Mouse (Mus musculus): ENCODE measurements around the gene Apobr.

DNA sequence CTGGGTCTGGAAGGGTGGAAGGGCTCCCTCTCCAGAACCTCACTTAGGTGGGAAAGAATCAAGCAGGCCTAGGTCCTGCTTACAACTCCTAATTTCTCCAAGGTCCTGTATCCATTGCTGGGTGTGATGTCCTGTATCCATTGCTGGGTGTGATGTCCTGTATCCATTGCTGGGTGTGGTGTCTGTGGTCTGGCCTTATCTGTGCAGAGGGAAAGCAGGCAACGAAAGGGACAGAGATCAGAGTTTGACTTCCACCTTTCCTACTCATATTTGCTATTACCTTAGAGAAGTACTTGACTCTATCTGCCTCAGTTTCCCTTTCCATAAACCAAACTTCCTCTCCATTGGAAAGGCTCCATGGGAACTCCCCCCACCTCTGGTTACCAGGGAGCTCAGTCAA is 38.6 kb downstream of the Apobr start:
- TF ChIP-seq FLI1 (IDR thresholded peaks at IDR 0.05; ENCODE audit: low read length) (no peak), GATA1 (IDR thresholded peaks at IDR 0.05; ENCODE audit: borderline replicate concordance, low read length) (no peak)
